Mouse (Mus musculus): ENCODE measurements around the gene Olfr1513.
"Not testable (repeated sequence)": the region's sequence is repeated elsewhere in the genome, so short reads cannot be mapped to it uniquely, and the experiment has no call there.

The Olfr1513 gene

GRCm38 (mm10) chr14:52310343-52310742 is 45.9 kb downstream of the Olfr1513 start:
- DNase-seq (ENCODE audit: low spot score), result not testable (repeated sequence)

DNA sequence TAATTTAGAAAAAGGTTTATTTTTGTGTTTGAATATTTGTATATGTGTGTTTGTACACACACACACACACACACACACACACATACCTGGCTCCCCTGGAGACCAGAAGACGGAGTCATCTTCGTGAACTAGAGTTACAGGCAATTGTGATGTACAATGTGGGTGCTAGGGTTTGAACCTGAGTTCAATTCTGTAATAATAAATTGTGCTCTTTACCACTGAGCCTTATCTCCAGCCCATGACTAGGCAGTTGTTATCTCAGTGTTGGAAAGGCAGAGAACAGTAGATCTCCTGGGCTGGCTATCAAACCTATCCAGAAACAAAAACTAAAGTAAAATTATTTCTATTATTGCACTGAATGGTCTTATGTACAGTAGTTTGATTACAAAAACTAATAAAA is 50.1 kb downstream of the Olfr1513 start:
- no peak for DNase-seq (ENCODE audit: low spot score)

DNA sequence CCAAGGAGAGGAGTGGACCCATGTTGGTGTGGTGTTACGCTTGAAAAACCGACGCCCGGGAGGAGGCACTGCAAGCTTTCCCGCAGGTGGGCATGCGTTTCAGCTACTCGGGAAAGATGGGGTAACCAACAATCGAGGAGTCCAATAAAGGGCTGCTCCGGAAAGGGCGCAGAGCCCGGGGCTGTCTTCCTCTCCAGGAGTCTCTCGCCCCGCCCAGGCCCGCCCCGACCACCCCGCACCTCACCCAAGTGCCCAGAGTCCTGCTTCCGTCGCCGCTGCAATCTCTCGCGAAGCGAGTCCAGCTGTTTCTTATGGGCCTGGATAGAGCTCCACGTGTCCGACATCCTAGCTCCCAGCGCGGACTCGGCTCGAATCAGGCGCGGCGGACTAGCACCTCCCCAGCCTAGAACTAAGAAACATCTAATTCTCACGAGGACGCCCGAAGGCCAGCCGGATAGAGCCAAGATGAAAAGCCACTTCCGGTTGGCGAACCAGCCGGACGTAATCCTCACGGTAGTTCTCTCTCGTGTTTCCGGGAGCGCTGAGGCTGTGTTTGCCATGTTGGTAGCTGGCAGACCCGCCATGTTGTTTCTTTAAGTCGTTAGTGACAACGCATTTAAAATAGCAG is 51.5 kb downstream of the Olfr1513 start, which contains the start of gene Mettl3:
Mettl3 (minus strand) TSS at position 485 of the 628 bp plus-strand sequence.
- peak; percentile 87 for DNase-seq (ENCODE audit: low spot score)

DNA sequence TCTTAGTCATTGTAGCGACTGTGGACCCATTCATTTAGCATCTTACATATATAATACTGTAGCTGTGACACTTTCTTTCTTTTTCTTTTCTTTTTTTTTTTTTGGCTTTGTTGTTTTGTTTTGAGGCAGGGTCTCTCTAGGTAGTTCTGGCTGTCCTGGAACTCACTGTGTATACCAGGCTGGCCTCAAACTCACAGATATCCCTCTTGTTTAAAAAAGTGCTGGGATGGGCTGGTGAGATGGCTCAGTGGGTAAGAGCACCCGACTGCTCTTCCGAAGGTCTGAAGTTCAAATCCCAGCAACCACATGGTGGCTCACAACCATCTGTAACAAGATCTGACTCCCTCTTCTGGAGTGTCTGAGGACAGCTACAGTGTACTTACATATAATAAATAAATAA is 52.7 kb downstream of the Olfr1513 start:
- not testable (repeated sequence) for DNase-seq (ENCODE audit: low spot score)

All from T-cell, adult 2 months (primary cell).